Mouse (Mus musculus) myocyte (in vitro differentiated cells): ENCODE results near the gene Il6st.

Experiments used
- CEBPB ChIP-seq: IDR thresholded peaks from 2 replicates; pipeline ENCODE4 v1.6.1; 2011; ENCODE audit warnings: mild to moderate bottlenecking, moderate library complexity; ENCODE audit not compliant: poor library complexity, insufficient read depth, severe bottlenecking
- MAX ChIP-seq: IDR thresholded peaks from one replicate; pipeline ENCODE4 v1.6.1; 2011; ENCODE audit warnings: low read depth, mild to moderate bottlenecking, control low read depth
- MYOD1 ChIP-seq, 3 experiments: IDR thresholded peaks; one replicate each; pipeline ENCODE4 v1.6.1; 2011; ENCODE audit warnings: control low read depth in 2 of 3, low read depth in 2 of 3, mild to moderate bottlenecking in 2 of 3, moderate library complexity in 1 of 3; ENCODE audit not compliant: insufficient read length in 2 of 3, control insufficient read depth in 1 of 3
- POLR2A ChIP-seq: IDR thresholded peaks from one replicate; pipeline ENCODE4 v1.6.1; 2011; ENCODE audit warnings: low read depth, mild to moderate bottlenecking, control low read depth, moderate library complexity; ENCODE audit not compliant: insufficient read length
- POLR2AphosphoS2 ChIP-seq: IDR thresholded peaks from one replicate; pipeline ENCODE4 v1.6.1; 2011; ENCODE audit warnings: low read depth, control low read depth; ENCODE audit not compliant: insufficient read length
- REST ChIP-seq: IDR thresholded peaks from one replicate; pipeline ENCODE4 v1.6.1; 2011; ENCODE audit warnings: mild to moderate bottlenecking, control low read depth, moderate library complexity; ENCODE audit not compliant: insufficient read depth, insufficient read length
- SRF ChIP-seq: IDR thresholded peaks from one replicate; pipeline ENCODE4 v1.6.1; 2011; ENCODE audit warnings: low read depth; ENCODE audit not compliant: control insufficient read depth, insufficient read length
- USF1 ChIP-seq: IDR thresholded peaks from one replicate; pipeline ENCODE4 v1.6.1; 2011; ENCODE audit warnings: low read depth, mild to moderate bottlenecking, control low read depth, moderate library complexity

GRCm38 (mm10) chr13:112537065-112537464 lies 73.2 kb downstream of the Il6st start:
- TF ChIP-seq MYOD1 (IDR thresholded peaks at IDR 0.05; ENCODE audit: control insufficient read depth in 1 of 3, insufficient read length in 2 of 3, low read depth in 2 of 3): no peak
- no peak for TF ChIP-seq CEBPB
- no peak for TF ChIP-seq MAX
- no peak for TF ChIP-seq POLR2A
- TF ChIP-seq USF1: no peak
- TF ChIP-seq POLR2AphosphoS2: no peak
- TF ChIP-seq REST: no peak
- no peak for TF ChIP-seq SRF
